Mouse (Mus musculus): ENCODE results near the gene Commd6.

Gene Commd6

GRCm38 (mm10) chr14:101640153-101640843 lies at the start of gene Commd6:
Gene Commd6 (minus strand): TSS chr14:101640686.
- DNase-seq: peak; percentile 91 to 95

GRCm38 (mm10) chr14:101688406-101688805 lies 47.9 kb upstream of the Commd6 start:
- no peak for DNase-seq

GRCm38 (mm10) chr14:101687696-101688095 lies 47.2 kb upstream of the Commd6 start:
- DNase-seq: no peak

GRCm38 (mm10) chr14:101672226-101672625 lies 31.7 kb upstream of the Commd6 start:
- no peak for DNase-seq

- DNase-seq: peak; percentile 66 to 77
Measured at GRCm38 (mm10) chr14:101668626-101669025, 28.1 kb upstream of the Commd6 start.

- DNase-seq: no peak
Measured at GRCm38 (mm10) chr14:101666536-101666935, 26.1 kb upstream of the Commd6 start.

GRCm38 (mm10) chr14:101666056-101666455 lies 25.6 kb upstream of the Commd6 start:
- DNase-seq: no peak

- DNase-seq: no peak
Measured at GRCm38 (mm10) chr14:101664274-101664673, 23.8 kb upstream of the Commd6 start.

- no peak for DNase-seq
Measured at GRCm38 (mm10) chr14:101661654-101662412, 21.3 kb upstream of the Commd6 start.

GRCm38 (mm10) chr14:101656307-101656706 lies 15.8 kb upstream of the Commd6 start:
- no peak for DNase-seq

- no peak for DNase-seq
Measured at GRCm38 (mm10) chr14:101654526-101654909, 14.0 kb upstream of the Commd6 start.

- DNase-seq: peak; percentile 97 to 99
Measured at GRCm38 (mm10) chr14:101653581-101654525, 13.4 kb upstream of the Commd6 start, which contains the start of gene Uchl3. Gene Uchl3 (plus strand): TSS chr14:101653967.

GRCm38 (mm10) chr14:101652571-101652970 lies 12.1 kb upstream of the Commd6 start:
- DNase-seq: no peak

- DNase-seq: no peak
Measured at GRCm38 (mm10) chr14:101650551-101650950, 10.1 kb upstream of the Commd6 start.

- no peak for DNase-seq
Measured at GRCm38 (mm10) chr14:101644948-101645347, 4.5 kb upstream of the Commd6 start.

- no peak for DNase-seq
Measured at GRCm38 (mm10) chr14:101637381-101637780, 3.1 kb downstream of the Commd6 start.

GRCm38 (mm10) chr14:101635765-101636164 lies 4.7 kb downstream of the Commd6 start:
- no peak for DNase-seq

- DNase-seq: no peak
Measured at GRCm38 (mm10) chr14:101630548-101630947, 9.9 kb downstream of the Commd6 start.

GRCm38 (mm10) chr14:101617680-101618079 lies 22.8 kb downstream of the Commd6 start:
- no peak for DNase-seq

GRCm38 (mm10) chr14:101616178-101616577 lies 24.3 kb downstream of the Commd6 start:
- DNase-seq: no peak

GRCm38 (mm10) chr14:101613206-101613605 lies 27.3 kb downstream of the Commd6 start:
- no peak for DNase-seq

- DNase-seq: no peak
Measured at GRCm38 (mm10) chr14:101610701-101611100, 29.8 kb downstream of the Commd6 start.
